Mouse (Mus musculus): ENCODE data around the gene Ddx19b.
"Not testable (repeated sequence)": the region's sequence is repeated elsewhere in the genome, so short reads cannot be mapped to it uniquely, and the experiment has no call there.

Ddx19b gene

GRCm38 (mm10) chr8:110965594-110965993, 66.0 kb downstream of the Ddx19b start:
- DNase-seq (ENCODE audit: low spot score in 2 of 2): peak; percentile 45 to 65

GRCm38 (mm10) chr8:110964666-110965065, 66.9 kb downstream of the Ddx19b start:
- no peak for DNase-seq (ENCODE audit: low spot score in 2 of 2)

- no peak for DNase-seq (ENCODE audit: low spot score in 2 of 2)
Observed at GRCm38 (mm10) chr8:110963051-110963450, 68.5 kb downstream of the Ddx19b start.

- no peak for DNase-seq (ENCODE audit: low spot score in 2 of 2)
Observed at GRCm38 (mm10) chr8:110959906-110960305, 71.6 kb downstream of the Ddx19b start.

GRCm38 (mm10) chr8:110959071-110959780, 72.3 kb downstream of the Ddx19b start:
- no peak for DNase-seq (ENCODE audit: low spot score in 2 of 2)

- DNase-seq (ENCODE audit: low spot score in 2 of 2): not testable (repeated sequence)
Observed at GRCm38 (mm10) chr8:110958553-110958952, 73.0 kb downstream of the Ddx19b start.

- no peak for DNase-seq (ENCODE audit: low spot score in 2 of 2)
Observed at GRCm38 (mm10) chr8:110958135-110958534, 73.4 kb downstream of the Ddx19b start.

- DNase-seq (ENCODE audit: low spot score in 2 of 2): no peak
Observed at GRCm38 (mm10) chr8:110957471-110957870, 74.1 kb downstream of the Ddx19b start.

- DNase-seq (ENCODE audit: low spot score in 2 of 2): no peak
Observed at GRCm38 (mm10) chr8:110956619-110957450, 74.7 kb downstream of the Ddx19b start.

- no peak for DNase-seq (ENCODE audit: low spot score in 2 of 2)
Observed at GRCm38 (mm10) chr8:110954776-110955175, 76.8 kb downstream of the Ddx19b start.
